Mouse (Mus musculus) intestine, embryonic 15.5 days (tissue): ENCODE data around the gene Cmtm1. TPM values are rescaled to one million over a fixed set of nuclear protein-coding genes. Genes with fewer than 3 reads are reported as not detected.

ENCODE experiments used
- ATAC-seq: fragments of 200-750 bp; cut with Nextera tagmentation; 2 replicates; pipeline ENCODE4 v1.8.0; 2017; ENCODE audit warnings: moderate TSS enrichment, moderate library complexity
- H3K27ac ChIP-seq: fragments of 300-500 bp; sonication (generic); 2 replicates; pipeline ENCODE4 v1.5.1; 2015; ENCODE audit warnings: mild to moderate bottlenecking, inconsistent platforms
- H3K27me3 ChIP-seq: fragments of 300-500 bp; sonication (generic); replicated peaks from 2 replicates; pipeline ENCODE4 v1.6.1; 2015; ENCODE audit warnings: inconsistent platforms
- H3K36me3 ChIP-seq: fragments of 300-500 bp; sonication (generic); 2 replicates; pipeline ENCODE4 v1.6.1; 2015; ENCODE audit warnings: inconsistent platforms
- H3K4me1 ChIP-seq: fragments of 300-500 bp; sonication (generic); replicated peaks from 2 replicates; pipeline ENCODE4 v1.6.1; 2015; ENCODE audit warnings: inconsistent platforms
- H3K4me2 ChIP-seq: fragments of 300-500 bp; sonication (generic); replicated peaks from 2 replicates; pipeline ENCODE4 v1.6.1; 2015; ENCODE audit warnings: mild to moderate bottlenecking, inconsistent platforms
- H3K4me3 ChIP-seq: fragments of 300-500 bp; sonication (generic); replicated peaks from 2 replicates; pipeline ENCODE4 v1.5.1; 2015; ENCODE audit warnings: inconsistent platforms
- H3K9ac ChIP-seq: fragments of 300-500 bp; sonication (generic); 2 replicates; pipeline ENCODE4 v1.6.1; 2015; ENCODE audit warnings: inconsistent platforms
- H3K9me3 ChIP-seq: fragments of 300-500 bp; sonication (generic); 2 replicates; pipeline ENCODE4 v1.6.1; 2016; ENCODE audit warnings: inconsistent platforms
- WGBS: fragments of 180-500 bp; shearing (Covaris S2); methylation state at CpG from one replicate; pipeline ENCODE4 v1.1.7; 2015; 5-methylcytosine and 5-hydroxymethylcytosine counted together
- polyA plus RNA-seq: library from polyadenylated mRNA; unstranded; fragments of >200 nt; fragmentation: Nextera tagmentation; extraction: Ambion mirVana; gene quantifications from 2 replicates; pipeline ENCODE4 v1.2.1, GENCODE M21; 2015

Gene Cmtm1
- polyA plus RNA-seq, 1 experiment from 2014 or later = not detected

DNA sequence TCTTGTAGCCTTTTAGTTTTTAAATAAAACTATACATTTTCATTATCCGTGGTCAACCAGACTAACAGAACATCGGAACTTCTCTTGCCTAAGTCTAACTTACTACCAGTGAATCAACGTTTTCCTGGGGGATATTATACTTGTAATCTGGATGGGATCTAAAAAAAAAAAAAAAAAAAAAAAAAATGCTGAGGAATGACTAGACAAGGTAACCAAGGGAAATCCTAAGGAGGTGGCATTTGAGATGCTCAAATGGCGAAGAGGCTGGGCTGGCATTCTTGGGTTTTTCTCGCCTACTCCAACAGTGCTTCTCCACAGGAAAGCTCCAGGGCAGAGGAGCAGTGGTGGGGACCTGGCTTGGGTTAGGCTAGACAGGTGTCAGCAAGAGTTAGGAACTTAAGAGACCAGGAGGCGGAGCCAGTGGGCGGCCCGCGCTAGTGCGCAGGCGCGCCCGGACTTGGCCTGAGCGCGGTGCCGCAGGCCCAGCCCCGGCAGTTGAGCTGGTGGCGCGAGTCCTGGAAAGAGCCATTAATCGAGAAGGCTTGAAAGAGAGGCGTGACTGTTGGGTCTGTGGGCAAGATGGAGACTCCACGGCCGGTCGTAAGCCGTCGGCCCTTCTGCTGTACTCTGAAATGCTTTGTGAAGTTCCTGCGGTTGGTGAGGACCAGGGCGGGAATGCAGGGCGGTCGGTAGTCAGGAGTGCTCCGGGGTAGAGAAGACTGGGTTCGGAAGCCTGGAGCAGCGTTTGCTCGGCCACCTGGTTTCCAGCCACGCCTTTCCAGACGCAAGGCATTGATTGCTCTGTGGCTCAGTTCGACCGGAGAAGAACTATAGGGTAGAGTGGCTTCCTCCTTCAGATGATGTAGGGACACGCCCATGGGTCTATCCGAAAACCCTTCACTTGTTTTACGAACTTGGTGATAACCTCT, 59.2 kb downstream of the Cmtm1 start, which contains the start of gene Cklf:
Cklf (plus strand) TSS at position 423 of the 929 bp plus-strand sequence.
- peak within 1 kb of the TSS; percentile 75 for H3K4me2 ChIP-seq
- no peaks in the 10 kb centered on the region for H3K9me3 ChIP-seq
- H3K27ac ChIP-seq = peak within 1 kb of the TSS; percentile 89
- ATAC-seq = peak; percentile 90
- H3K9ac ChIP-seq = peak within 1 kb of the TSS; percentile 70
- peak within 1 kb of the TSS; percentile 60 for H3K4me3 ChIP-seq
- WGBS = 3% methylated on average over 41 of the region's 41 CpGs
- peaks cover 12% of the 10 kb centered on the region for H3K4me1 ChIP-seq
- H3K27me3 ChIP-seq = no peaks in the 10 kb centered on the region
- no peaks in the 10 kb centered on the region for H3K36me3 ChIP-seq

GRCm38 (mm10) chr8:104249442-104249996, 60.4 kb downstream of the Cmtm1 start:
- WGBS = 82% methylated on average over 7 of the region's 7 CpGs
- no peak overlapping the region for H3K4me2 ChIP-seq
- no peaks in the 10 kb centered on the region for H3K36me3 ChIP-seq
- no peak for ATAC-seq
- no peaks in the 10 kb centered on the region for H3K27me3 ChIP-seq
- no peak overlapping the region for H3K27ac ChIP-seq
- no peak overlapping the region for H3K4me3 ChIP-seq
- H3K9me3 ChIP-seq = no peaks in the 10 kb centered on the region
- H3K4me1 ChIP-seq = peaks cover 12% of the 10 kb centered on the region
- H3K9ac ChIP-seq = no peak overlapping the region

DNA sequence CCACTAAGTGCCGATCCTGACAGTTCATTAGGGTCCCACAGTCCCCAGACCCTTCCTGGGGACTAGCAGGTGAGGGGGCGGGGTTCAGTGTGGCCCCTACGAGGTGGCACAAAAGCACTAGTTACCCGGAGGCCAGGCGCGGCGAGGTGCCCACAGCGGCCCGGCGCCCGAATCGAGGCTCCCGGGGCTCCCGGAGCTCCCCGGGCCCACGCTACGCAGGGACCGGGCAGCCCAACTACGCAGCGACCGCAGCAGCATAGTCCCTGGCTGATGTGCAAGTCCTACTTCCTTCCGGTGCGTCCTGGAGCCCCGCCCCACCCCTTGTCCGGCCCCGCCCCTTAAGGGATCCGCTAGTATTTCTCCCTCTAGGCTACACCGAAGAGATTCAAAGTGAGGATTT, 61.7 kb downstream of the Cmtm1 start, which contains the start of gene Tk2:
Tk2 (minus strand) TSS at position 283 of the 400 bp plus-strand sequence.
- H3K27me3 ChIP-seq = no peaks in the 10 kb centered on the region
- ATAC-seq = peak; percentile 89
- peaks cover 12% of the 10 kb centered on the region for H3K4me1 ChIP-seq
- H3K4me2 ChIP-seq = peak within 1 kb of the TSS; percentile 84
- no peaks in the 10 kb centered on the region for H3K9me3 ChIP-seq
- H3K36me3 ChIP-seq = no peaks in the 10 kb centered on the region
- peak within 1 kb of the TSS; percentile 90 for H3K4me3 ChIP-seq
- WGBS = under 1% methylated on average over 28 of the region's 28 CpGs
- H3K27ac ChIP-seq = 0 out of 2 replicates have a peak within 1 kb of the TSS, but pooled peaks have one; percentile 52
- H3K9ac ChIP-seq = peak within 1 kb of the TSS; percentile 84

GRCm38 (mm10) chr8:104247908-104248275, 62.1 kb downstream of the Cmtm1 start:
- Histone ChIP-seq H3K27me3 (no peaks in the 10 kb centered on the region), H3K4me3 (peak overlapping the region; percentile 90), H3K4me1 (peaks cover 12% of the 10 kb centered on the region), H3K4me2 (peak overlapping the region; percentile 84), H3K9me3 (no peaks in the 10 kb centered on the region), H3K27ac (no peak overlapping the region), H3K9ac (peak overlapping the region; percentile 84), H3K36me3 (no peaks in the 10 kb centered on the region; the same call in 1 of the 2 replicates)
- 4% methylated on average over 11 of the region's 11 CpGs for WGBS
- peak; percentile 36 for ATAC-seq

GRCm38 (mm10) chr8:104247054-104247907, 62.7 kb downstream of the Cmtm1 start:
- H3K27ac ChIP-seq = 0 out of 2 replicates have a peak overlapping the region, but pooled peaks have one; percentile 6
- ATAC-seq = no peak
- H3K9me3 ChIP-seq = no peaks in the 10 kb centered on the region
- 62% methylated on average over 22 of the region's 22 CpGs for WGBS
- peaks cover 12% of the 10 kb centered on the region for H3K4me1 ChIP-seq
- peak overlapping the region; percentile 84 for H3K9ac ChIP-seq
- H3K27me3 ChIP-seq = no peaks in the 10 kb centered on the region
- H3K4me2 ChIP-seq = peak overlapping the region; percentile 84
- no peaks in the 10 kb centered on the region; the same call in 1 of the 2 replicates for H3K36me3 ChIP-seq
- H3K4me3 ChIP-seq = peak overlapping the region; percentile 90

GRCm38 (mm10) chr8:104246621-104247020, 63.3 kb downstream of the Cmtm1 start:
- Histone ChIP-seq H3K27me3 (no peaks in the 10 kb centered on the region), H3K27ac (0 out of 2 replicates have a peak overlapping the region, but pooled peaks have one; percentile 6), H3K9ac (no peak overlapping the region), H3K4me3 (no peak overlapping the region), H3K36me3 (peaks cover 2% of the 10 kb centered on the region; the same call in 1 of the 2 replicates), H3K4me1 (peaks cover 12% of the 10 kb centered on the region), H3K9me3 (no peaks in the 10 kb centered on the region), H3K4me2 (0 out of 2 replicates have a peak overlapping the region, but pooled peaks have one; percentile 3)
- ATAC-seq = no peak
- 81% methylated on average over 4 of the region's 4 CpGs for WGBS

Other genes with a start within 250 kb of the Cmtm1 start
- 25.3 and 26.0 TPM in 2 replicates for gene Cdh5, start 208.5 kb downstream of the Cmtm1 start, polyA plus RNA-seq
- 1.00 and 1.3 TPM in 2 replicates for gene Bean1, start 139.7 kb downstream of the Cmtm1 start, polyA plus RNA-seq
- gene Tk2, start 61.6 kb downstream of the Cmtm1 start, polyA plus RNA-seq = 14.2 and 15.3 TPM in 2 replicates
- 37.2 and 41.4 TPM in 2 replicates for gene Cklf, start 59.3 kb downstream of the Cmtm1 start, polyA plus RNA-seq
- not detected in 2 replicates for gene Cmtm2a, start 17.0 kb downstream of the Cmtm1 start, polyA plus RNA-seq
- not detected in 2 replicates for gene Gm45711, start 64 bp downstream of the Cmtm1 start, polyA plus RNA-seq
- not detected in 2 replicates for gene Gm11020, start 11.4 kb upstream of the Cmtm1 start, polyA plus RNA-seq
- gene Cmtm2b, start 12.1 kb upstream of the Cmtm1 start, polyA plus RNA-seq = not detected in 2 replicates
- gene Cmtm3, start 29.3 kb upstream of the Cmtm1 start, polyA plus RNA-seq = 111 and 126 TPM in 2 replicates
- gene Cmtm4, start 85.7 kb upstream of the Cmtm1 start, polyA plus RNA-seq = 6.3 and 6.9 TPM in 2 replicates
- 46.0 and 46.1 TPM in 2 replicates for gene Dync1li2, start 132.9 kb upstream of the Cmtm1 start, polyA plus RNA-seq
- 0.15 and 0.41 TPM in 2 replicates for gene Terb1, start 199.8 kb upstream of the Cmtm1 start, polyA plus RNA-seq
- 73.7 and 83.5 TPM in 2 replicates for gene Nae1, start 224.5 kb upstream of the Cmtm1 start, polyA plus RNA-seq
- 1.0 and 1.1 TPM in 2 replicates for gene Car7, start 224.5 kb upstream of the Cmtm1 start, polyA plus RNA-seq